Mouse (Mus musculus): ENCODE data around the gene Grip2.

- TF ChIP-seq CTCF (conservative IDR thresholded peaks at IDR 0.05; ENCODE audit: low read length) (no peak), NANOG (IDR thresholded peaks at IDR 0.05; ENCODE audit: borderline replicate concordance, low read length) (no peak), POU5F1 (IDR thresholded peaks at IDR 0.05; ENCODE audit: borderline replicate concordance, low read length) (no peak)
Observed at GRCm38 (mm10) chr6:91843628-91844153, 16.6 kb upstream of the Grip2 start.

All from E14TG2a.4 (cell line).